Mouse (Mus musculus): ENCODE results near the gene Tmod2.
"Not testable (repeated sequence)": the region's sequence is repeated elsewhere in the genome, so short reads cannot be mapped to it uniquely, and the experiment has no call there.

The Tmod2 gene

GRCm38 (mm10) chr9:75553719-75554118 is 57.4 kb downstream of the Tmod2 start:
- no peak for DNase-seq (ENCODE audit: low read depth, low spot score)

- DNase-seq (ENCODE audit: low read depth, low spot score) = no peak
These were observed 59.8 kb downstream of the Tmod2 start for GRCm38 (mm10) chr9:75551342-75551741.

GRCm38 (mm10) chr9:75549010-75549409 is 62.1 kb downstream of the Tmod2 start:
- no peak for DNase-seq (ENCODE audit: low read depth, low spot score)

GRCm38 (mm10) chr9:75546885-75547553 is 64.1 kb downstream of the Tmod2 start:
- DNase-seq (ENCODE audit: low read depth, low spot score) = no peak

GRCm38 (mm10) chr9:75545514-75545913 is 65.6 kb downstream of the Tmod2 start:
- no peak for DNase-seq (ENCODE audit: low read depth, low spot score)

- no peak for DNase-seq (ENCODE audit: low read depth, low spot score)
These were observed 69.6 kb downstream of the Tmod2 start for GRCm38 (mm10) chr9:75541497-75541896.

GRCm38 (mm10) chr9:75536422-75536821 is 74.7 kb downstream of the Tmod2 start:
- DNase-seq (ENCODE audit: low read depth, low spot score) = no peak

- no peak for DNase-seq (ENCODE audit: low read depth, low spot score)
These were observed 76.6 kb downstream of the Tmod2 start for GRCm38 (mm10) chr9:75534431-75534962.

- not testable (repeated sequence) for DNase-seq (ENCODE audit: low read depth, low spot score)
These were observed 78.1 kb downstream of the Tmod2 start for GRCm38 (mm10) chr9:75532989-75533388.

- no peak for DNase-seq (ENCODE audit: low read depth, low spot score)
These were observed 78.7 kb downstream of the Tmod2 start for GRCm38 (mm10) chr9:75532461-75532860.

- DNase-seq (ENCODE audit: low read depth, low spot score) = no peak
These were observed 81.8 kb downstream of the Tmod2 start for GRCm38 (mm10) chr9:75529358-75529757.

- DNase-seq (ENCODE audit: low read depth, low spot score) = no peak
These were observed 83.0 kb downstream of the Tmod2 start for GRCm38 (mm10) chr9:75528096-75528495.

- no peak for DNase-seq (ENCODE audit: low read depth, low spot score)
These were observed 83.6 kb downstream of the Tmod2 start for GRCm38 (mm10) chr9:75527368-75528059.

- no peak for DNase-seq (ENCODE audit: low read depth, low spot score)
These were observed 87.5 kb downstream of the Tmod2 start for GRCm38 (mm10) chr9:75523646-75524045.

GRCm38 (mm10) chr9:75522217-75522616 is 88.9 kb downstream of the Tmod2 start:
- no peak for DNase-seq (ENCODE audit: low read depth, low spot score)

GRCm38 (mm10) chr9:75521788-75522187 is 89.3 kb downstream of the Tmod2 start:
- peak; percentile 9 for DNase-seq (ENCODE audit: low read depth, low spot score)

- no peak for DNase-seq (ENCODE audit: low read depth, low spot score)
These were observed 90.2 kb downstream of the Tmod2 start for GRCm38 (mm10) chr9:75520940-75521339.

- no peak for DNase-seq (ENCODE audit: low read depth, low spot score)
These were observed 93.4 kb downstream of the Tmod2 start for GRCm38 (mm10) chr9:75517751-75518150.

Data from retina, adult 2 months (tissue).